Comparison of ENCODE assay signal across 17 mouse cellular contexts in genomic region chr16:55816202-55816941, GRCm38 (mm10). TPM values are rescaled to one million over a fixed set of nuclear protein-coding genes. Genes with fewer than 3 reads are reported as not detected.
A peak's percentile ranks its signal among the peaks of the same experiment; 100 is the strongest.
DNase-seq lines count a peak whose midpoint lies in the region; ATAC-seq and TF ChIP-seq lines count a peak whose summit lies in the region.
"Had no signal": no experiment of that assay in that cellular context is flagged by ENCODE, and none has a peak within 500 bp of the region (broad histone marks: within the 10 kb centered on the region; RNA-seq: fewer than 3 reads in every experiment).

No protein-coding gene starts in this region.

- DNase-seq in heart, adult 11 months, result peak; percentile 66
- peak; percentile 30 for DNase-seq in induced T-regulatory cell, adult 2 months (ENCODE audit: low read depth)
- DNase-seq in lung, postnatal 0 days (ENCODE audit: low spot score), result peak; percentile 77
- no peak for DNase-seq in thymus, postnatal 0 days (ENCODE audit: low spot score)
- DNase-seq in gastrocnemius, postnatal 36 days, result no peak
- no peak for DNase-seq in spleen, postnatal 14 days (ENCODE audit: low spot score in 2 of 2)
- DNase-seq: cerebellum, adult 11-12 months; forebrain, postnatal 0 days; heart, postnatal 10 days; retina, postnatal 1 day had no signal

- WGBS in heart, embryonic 12.5 days, result 91% methylated on average over 13 of the region's 13 CpGs
- WGBS in kidney, embryonic 16.5 days, result 76% methylated on average over 13 of the region's 13 CpGs
- 69% methylated on average over 13 of the region's 13 CpGs for WGBS in lung, postnatal 0 days

- no peak overlapping the region for H3K9ac ChIP-seq in heart, embryonic 12.5 days
- no peak overlapping the region for H3K9ac ChIP-seq in kidney, embryonic 16.5 days (replicated peaks; ENCODE audit: low read length)
- H3K9ac ChIP-seq in lung, postnatal 0 days (replicated peaks; ENCODE audit: low read depth), result no peak overlapping the region
- H3K9ac ChIP-seq: embryonic facial prominence, embryonic 12.5 days; forebrain, postnatal 0 days; limb, embryonic 15.5 days had no signal

- no peak overlapping the region for H3K4me3 ChIP-seq in heart, embryonic 12.5 days
- H3K4me3 ChIP-seq in kidney, embryonic 16.5 days (ENCODE audit: low read length), result no peak overlapping the region
- no peak overlapping the region for H3K4me3 ChIP-seq in lung, postnatal 0 days (ENCODE audit: low read depth, low read length)
- H3K4me3 ChIP-seq: embryonic facial prominence, embryonic 12.5 days; limb, embryonic 15.5 days; midbrain, embryonic 10.5 days; myocyte had no signal

- no peaks in the 10 kb centered on the region for H3K27me3 ChIP-seq in heart, embryonic 12.5 days (replicated peaks)
- H3K27me3 ChIP-seq in kidney, embryonic 16.5 days (ENCODE audit: insufficient read depth, low read length), result no peaks in the 10 kb centered on the region
- no peaks in the 10 kb centered on the region for H3K27me3 ChIP-seq in lung, postnatal 0 days (replicated peaks; ENCODE audit: insufficient read depth, low read length)
- H3K27me3 ChIP-seq: embryonic facial prominence, embryonic 12.5 days; limb, embryonic 15.5 days had no signal

- H3K27ac ChIP-seq in heart, embryonic 12.5 days (ENCODE audit: poor library complexity, severe bottlenecking), result no peak overlapping the region
- no peak overlapping the region; the same call in 1 of the 2 replicates for H3K27ac ChIP-seq in kidney, embryonic 16.5 days (ENCODE audit: low read length)
- H3K27ac ChIP-seq in lung, postnatal 0 days (ENCODE audit: low read length), result 0 out of 2 replicates have a peak overlapping the region, but pooled peaks have one; percentile 26
- H3K27ac ChIP-seq: embryonic facial prominence, embryonic 12.5 days; hindbrain, postnatal 0 days; limb, embryonic 15.5 days; midbrain, embryonic 10.5 days had no signal

- ATAC-seq in heart, embryonic 12.5 days (ENCODE audit: insufficient number of reproducible peaks, low FRiP score), result no peak
- peak; percentile 64 for ATAC-seq in kidney, embryonic 16.5 days (ENCODE audit: low FRiP score, low TSS enrichment)
- peak; percentile 43 for ATAC-seq in lung, postnatal 0 days
- ATAC-seq: forebrain, postnatal 0 days; hindbrain, postnatal 0 days had no signal

- H3K9me3 ChIP-seq in heart, embryonic 12.5 days (replicated peaks), result no peaks in the 10 kb centered on the region
- H3K9me3 ChIP-seq in kidney, embryonic 16.5 days (ENCODE audit: low read length), result peaks cover 4% of the 10 kb centered on the region
- no peaks in the 10 kb centered on the region for H3K9me3 ChIP-seq in lung, postnatal 0 days (ENCODE audit: low read length)
- H3K9me3 ChIP-seq: embryonic facial prominence, embryonic 12.5 days; limb, embryonic 15.5 days; midbrain, embryonic 10.5 days had no signal

- 0 out of 2 replicates have a peak, but pooled peaks have one; percentile 36 for TF ChIP-seq EP300 in lung, postnatal 0 days (IDR thresholded peaks at IDR 0.05)

- peaks cover 19% of the 10 kb centered on the region for H3K4me1 ChIP-seq in heart, embryonic 12.5 days (replicated peaks)
- peaks cover 28% of the 10 kb centered on the region for H3K4me1 ChIP-seq in kidney, embryonic 16.5 days (ENCODE audit: insufficient read depth, low read length)
- H3K4me1 ChIP-seq in lung, postnatal 0 days (ENCODE audit: insufficient read depth, low read depth, low read length), result 0 out of 2 replicates have a peak, but pooled peaks cover 4% of the 10 kb centered on the region

- peak; percentile 6; the same call in 1 of the 2 replicates for TF ChIP-seq CTCF in lung, postnatal 0 days (IDR thresholded peaks at IDR 0.05)

- H3K4me2 ChIP-seq in heart, embryonic 12.5 days, result no peak overlapping the region
- no peak overlapping the region for H3K4me2 ChIP-seq in kidney, embryonic 16.5 days (replicated peaks; ENCODE audit: low read depth, low read length)
- H3K4me2 ChIP-seq in lung, postnatal 0 days (replicated peaks; ENCODE audit: low read depth, low read length), result no peak overlapping the region; the same call in 1 of the 2 replicates
- H3K4me2 ChIP-seq: embryonic facial prominence, embryonic 12.5 days; limb, embryonic 15.5 days had no signal

- H3K36me3 ChIP-seq in heart, embryonic 12.5 days, result peaks cover 62% of the 10 kb centered on the region
- H3K36me3 ChIP-seq in kidney, embryonic 16.5 days (ENCODE audit: insufficient read depth, low read length), result peaks cover 65% of the 10 kb centered on the region
- H3K36me3 ChIP-seq in lung, postnatal 0 days (ENCODE audit: insufficient read depth, low read length), result peaks cover 45% of the 10 kb centered on the region

- intact Hi-C loops in gastrocnemius, postnatal 36 days (cut with DNase I), result no loop called here

RNA-seq across cellular contexts. Expression of gene Nfkbiz, which starts 22.3 kb away (rescaled TPM):
- polyA plus RNA-seq in heart, embryonic 12.5 days (2016; fragmentation: Nextera tagmentation; extraction: Ambion mirVana), result 3.1 and 3.3 TPM in 2 replicates
- 4.5 and 5.1 TPM in 2 replicates for polyA plus RNA-seq in kidney, embryonic 16.5 days (2015; fragmentation: Nextera tagmentation; extraction: Ambion mirVana)
- polyA plus RNA-seq in lung, postnatal 0 days (2015; fragmentation: Nextera tagmentation; extraction: Ambion mirVana), result 16.0 and 21.5 TPM in 2 replicates
- polyA plus RNA-seq in thymus, postnatal 0 days (2015; fragmentation: Nextera tagmentation; extraction: Ambion mirVana), result 6.0 and 6.3 TPM in 2 replicates
- total RNA-seq in gastrocnemius, postnatal 36 days (2021), result 1 to 10 TPM in 1 of 2 experiments, under 1 TPM in 1; 0.76 to 1.4 TPM

Comparison
In these comparisons a context has a peak if more than half of its experiments do, and no peak if none do; other contexts are left out.
1. DNase-seq: peak in heart, adult 11 months (single experiment), induced T-regulatory cell, adult 2 months (single experiment) and lung, postnatal 0 days (single experiment); none in thymus, postnatal 0 days (single experiment), gastrocnemius, postnatal 36 days (0 of 2) and spleen, postnatal 14 days (0 of 2).